Mouse (Mus musculus) liver, embryonic 11.5 days (tissue): ENCODE data around the gene Fli1. TPM values are rescaled to one million over a fixed set of nuclear protein-coding genes. Genes with fewer than 3 reads are reported as not detected.
A peak's percentile ranks its signal among the peaks of the same experiment; 100 is the strongest.

ENCODE experiments used
- ATAC-seq: fragments of 200-750 bp; cut with Nextera tagmentation; replicated peaks from 2 replicates; pipeline ENCODE4 v1.8.0; 2017; ENCODE audit warnings: moderate number of reproducible peaks, mild to moderate bottlenecking, moderate TSS enrichment, moderate library complexity; ENCODE audit not compliant: low FRiP score
- DNase-seq: peaks from one replicate; pipeline ENCODE4 v3.0.0-alpha.2; 2017; ENCODE audit warnings: low spot score
- H3K27ac ChIP-seq: fragments of 300-500 bp; sonication (generic); 2 replicates; pipeline ENCODE4 v1.5.1; 2014; ENCODE audit warnings: mild to moderate bottlenecking, low read depth, low read length, control low read depth
- H3K27me3 ChIP-seq: fragments of 300-500 bp; sonication (generic); replicated peaks from 2 replicates; pipeline ENCODE4 v1.6.1; 2014; ENCODE audit warnings: low read length, mixed read lengths; ENCODE audit not compliant: control insufficient read depth, insufficient read depth
- H3K36me3 ChIP-seq: fragments of 300-500 bp; sonication (generic); 2 replicates; pipeline ENCODE4 v1.6.1; 2014; ENCODE audit warnings: mild to moderate bottlenecking, low read length, moderate library complexity, mixed read lengths; ENCODE audit not compliant: control insufficient read depth, insufficient read depth
- H3K4me1 ChIP-seq: fragments of 300-500 bp; sonication (generic); replicated peaks from 2 replicates; pipeline ENCODE4 v1.6.1; 2014; ENCODE audit warnings: low read length, mixed read lengths; ENCODE audit not compliant: control insufficient read depth, insufficient read depth
- H3K4me2 ChIP-seq: fragments of 300-500 bp; sonication (generic); 2 replicates; pipeline ENCODE4 v1.6.1; 2014; ENCODE audit warnings: mild to moderate bottlenecking, control low read depth, moderate library complexity
- H3K4me3 ChIP-seq: fragments of 300-500 bp; sonication (generic); 2 replicates; pipeline ENCODE4 v1.5.1; 2014; ENCODE audit warnings: low read depth, low read length, control low read depth
- H3K9ac ChIP-seq: fragments of 300-500 bp; sonication (generic); 2 replicates; pipeline ENCODE4 v1.6.1; 2014; ENCODE audit warnings: low read depth, low read length, control low read depth
- H3K9me3 ChIP-seq: fragments of 300-500 bp; sonication (generic); 2 replicates; pipeline ENCODE4 v1.6.1; 2016; ENCODE audit warnings: low read length, inconsistent platforms, mixed read lengths; ENCODE audit not compliant: control insufficient read depth
- WGBS: fragments of 180-500 bp; shearing (Covaris S2); extraction: QIAGEN DNeasy Blood & Tissue Kit; methylation state at CpG from one replicate; pipeline ENCODE4 v1.1.7; 2014; 5-methylcytosine and 5-hydroxymethylcytosine counted together
- polyA plus RNA-seq: library from polyadenylated mRNA; unstranded; fragments of >200 nt; fragmentation: Nextera tagmentation; extraction: Ambion mirVana; gene quantifications from 2 replicates; pipeline ENCODE4 v1.2.1, GENCODE M21; 2014

The Fli1 gene
- polyA plus RNA-seq, 1 experiment from 2014 or later = 24.3 TPM

DNA sequence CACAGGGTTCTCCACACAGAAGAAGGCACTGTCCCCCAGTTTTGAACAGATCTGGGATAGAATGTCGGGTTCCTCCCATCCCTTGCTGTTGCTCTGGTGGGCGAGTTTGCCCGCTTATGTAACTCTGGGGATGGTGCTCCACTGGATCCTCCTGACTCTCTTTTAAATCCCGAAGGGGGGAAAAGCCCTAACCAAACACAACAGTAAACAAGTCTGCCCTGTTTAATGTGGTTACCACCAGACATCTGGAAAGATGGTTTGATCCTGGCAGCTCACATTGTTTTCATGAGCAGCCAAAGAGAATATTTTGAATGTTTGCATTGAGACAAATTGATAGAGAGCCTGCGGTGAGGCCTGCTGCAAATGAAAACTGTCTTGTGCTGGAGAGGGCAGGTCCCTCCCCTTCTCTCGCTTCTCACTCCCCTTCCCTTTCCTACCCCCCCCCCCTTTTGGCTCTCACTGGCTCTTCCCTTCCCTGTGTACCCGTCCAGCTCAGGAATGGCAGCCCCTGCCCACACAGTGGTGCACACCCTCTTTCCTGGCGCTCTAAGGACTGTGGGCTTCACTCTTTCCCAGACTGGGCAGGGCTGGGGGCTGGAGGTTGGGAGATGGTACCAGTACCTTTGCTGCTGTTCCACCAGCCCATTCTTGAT, 1.4 kb upstream of the Fli1 start:
- peaks cover 30% of the 10 kb centered on the region for H3K4me1 ChIP-seq
- WGBS = 11% methylated on average over 8 of the region's 8 CpGs

DNA sequence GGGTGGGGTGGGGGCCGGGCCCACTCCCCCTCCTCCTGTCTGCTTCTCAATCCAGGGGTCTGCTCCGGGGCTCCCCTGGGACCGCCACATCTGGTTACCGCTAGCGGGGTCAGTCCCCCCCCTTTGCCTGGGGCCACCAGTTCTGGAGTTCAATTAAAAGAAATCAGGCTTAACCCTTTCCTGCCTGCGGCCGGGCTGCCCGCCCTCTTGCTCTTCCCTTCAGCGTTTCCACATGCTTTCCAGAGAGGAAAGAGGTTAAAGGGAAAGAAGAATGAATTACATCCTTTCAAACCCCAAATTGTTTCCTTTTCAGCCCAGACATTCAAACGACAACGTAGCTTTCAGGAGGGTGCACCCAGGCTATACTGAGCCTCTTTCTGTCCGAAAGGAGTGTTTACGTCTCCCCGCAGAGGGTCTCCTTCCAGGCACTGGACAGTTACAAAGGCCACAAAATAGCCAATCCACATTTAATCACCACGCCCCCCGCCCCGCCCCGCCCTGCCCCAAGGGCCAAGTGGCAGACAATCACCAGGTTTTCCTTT, 450 bp upstream of the Fli1 start:
- Histone ChIP-seq H3K27me3 (peaks cover 76% of the 10 kb centered on the region), H3K27ac (peak overlapping the region; percentile 25; the same call in 1 of the 2 replicates)
- peak; percentile 53 for DNase-seq

More for the DNA sequence above, 1.4 kb upstream of the Fli1 start:
- ATAC-seq (no peak), DNase-seq (no peak)
- Histone ChIP-seq H3K9ac (no peak overlapping the region), H3K4me2 (peak overlapping the region; percentile 98), H3K4me3 (0 out of 2 replicates have a peak overlapping the region, but pooled peaks have one; percentile 65), H3K9me3 (no peaks in the 10 kb centered on the region), H3K36me3 (no peaks in the 10 kb centered on the region), H3K27ac (no peak overlapping the region), H3K27me3 (peaks cover 77% of the 10 kb centered on the region)

DNA sequence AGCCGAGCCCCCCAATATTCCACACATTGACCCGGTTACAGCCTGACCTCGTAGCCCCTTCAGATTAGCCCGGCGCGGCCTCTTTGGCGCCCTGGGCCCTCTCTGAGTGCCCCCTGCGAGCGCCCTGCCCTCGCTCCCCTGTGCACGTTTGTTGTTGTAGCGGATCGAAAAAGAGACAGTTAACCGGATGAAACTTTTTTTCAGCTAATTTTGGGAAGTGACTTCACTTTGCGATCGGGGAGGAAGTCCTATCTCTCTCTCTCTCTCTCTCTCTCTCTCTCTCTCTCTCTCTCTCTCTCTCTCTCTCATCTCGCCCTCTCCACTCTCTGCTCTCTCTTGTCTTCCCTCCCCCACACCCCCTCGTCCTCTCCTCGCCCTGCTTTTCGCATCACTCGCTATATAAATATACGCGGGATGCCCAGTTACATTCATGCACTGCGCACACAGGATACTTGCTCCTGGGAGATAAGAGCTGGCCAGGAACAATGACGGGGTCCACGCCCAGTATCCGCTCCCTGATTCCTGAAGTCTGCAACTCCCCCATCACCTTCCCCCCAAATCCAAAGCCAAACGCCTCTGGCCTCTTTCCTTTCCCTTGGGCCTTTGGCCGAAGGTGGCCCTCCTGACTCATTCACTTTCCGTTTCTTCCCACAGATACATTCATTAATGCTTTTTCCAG, 1.3 kb downstream of the Fli1 start:
- H3K27me3 ChIP-seq = peaks cover 63% of the 10 kb centered on the region
- H3K27ac ChIP-seq = peak overlapping the region; percentile 84
- peaks cover 38% of the 10 kb centered on the region for H3K4me1 ChIP-seq
- peak overlapping the region; percentile 65 for H3K4me3 ChIP-seq
- ATAC-seq = peak; percentile 37; the same call in 1 of the 2 replicates
- H3K4me2 ChIP-seq = peak overlapping the region; percentile 98
- no peaks in the 10 kb centered on the region for H3K9me3 ChIP-seq
- DNase-seq = peak; percentile 59
- H3K9ac ChIP-seq = peak overlapping the region; percentile 81
- no peaks in the 10 kb centered on the region for H3K36me3 ChIP-seq
- under 1% methylated on average over 30 of the region's 30 CpGs for WGBS

More for the DNA sequence above, 450 bp upstream of the Fli1 start:
- Histone ChIP-seq H3K4me2 (peak overlapping the region; percentile 98), H3K36me3 (no peaks in the 10 kb centered on the region), H3K4me1 (peaks cover 36% of the 10 kb centered on the region), H3K4me3 (peak overlapping the region; percentile 65), H3K9ac (peak overlapping the region; percentile 57), H3K9me3 (no peaks in the 10 kb centered on the region)
- WGBS = 1% methylated on average over 18 of the region's 18 CpGs
- no peak for ATAC-seq

DNA sequence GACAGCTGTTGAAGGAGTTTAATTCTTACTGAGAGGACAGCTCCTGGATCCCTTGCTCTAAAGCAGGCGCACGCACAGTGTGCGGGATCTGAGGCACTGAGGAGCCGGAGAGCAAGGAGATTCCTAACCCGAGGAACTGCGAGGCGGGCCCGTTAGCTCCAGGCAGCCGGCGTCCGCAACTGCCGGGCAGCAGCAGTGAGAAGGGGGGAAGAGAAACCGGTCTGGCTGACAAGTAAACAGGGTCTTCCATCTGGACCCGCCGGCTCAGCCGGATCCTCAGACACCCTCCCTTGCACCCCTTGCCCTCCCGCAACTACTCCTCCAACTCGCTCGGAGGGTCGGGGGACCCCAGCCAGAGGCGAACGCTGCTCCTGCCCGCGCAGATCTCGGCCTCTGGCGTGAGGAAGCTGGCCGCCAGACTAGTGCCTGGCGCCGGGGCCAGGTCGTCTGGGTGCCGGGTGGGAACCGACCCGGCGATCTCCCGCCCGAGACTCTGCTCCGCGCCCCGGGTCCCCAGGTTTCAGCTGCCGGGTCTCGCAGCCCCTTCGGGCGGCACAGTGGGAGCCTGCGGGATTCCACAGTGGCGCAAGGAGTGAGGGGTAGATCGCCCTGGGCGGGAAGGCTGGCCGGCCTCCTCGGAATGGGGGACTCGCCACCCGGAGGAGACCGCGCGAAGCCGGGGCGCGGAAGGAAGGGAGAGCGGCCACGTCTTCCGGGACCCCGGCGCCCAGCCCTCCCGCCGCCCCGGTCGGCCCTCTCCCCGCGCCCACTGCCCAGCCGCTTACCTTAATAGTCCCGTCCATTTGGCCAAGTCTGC, 2.0 kb downstream of the Fli1 start:
- ATAC-seq = 0 out of 2 replicates have a peak, but pooled peaks have one; percentile 21
- H3K4me1 ChIP-seq = peaks cover 38% of the 10 kb centered on the region

DNA sequence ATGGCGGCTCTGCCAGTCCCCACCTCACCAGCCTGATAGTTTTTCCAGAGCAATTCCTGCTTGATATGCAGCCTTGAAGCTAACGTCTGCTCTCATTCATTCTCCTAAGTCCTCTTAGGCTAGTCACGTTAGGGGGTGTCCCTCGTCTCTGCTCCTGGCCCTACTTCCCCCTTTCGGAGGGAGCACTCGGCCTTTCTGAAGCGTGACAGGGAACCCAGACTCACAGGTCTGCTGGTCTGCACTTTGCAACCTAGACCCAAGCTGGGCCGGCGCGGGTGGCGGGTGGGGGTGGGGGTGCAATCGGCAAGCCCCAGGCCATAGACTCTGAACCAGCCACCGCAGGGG, 2.6 kb downstream of the Fli1 start:
- Histone ChIP-seq H3K4me2 (peak overlapping the region; percentile 98), H3K4me3 (peak overlapping the region; percentile 65), H3K36me3 (no peaks in the 10 kb centered on the region), H3K9me3 (no peaks in the 10 kb centered on the region), H3K27ac (peak overlapping the region; percentile 84), H3K9ac (peak overlapping the region; percentile 81), H3K27me3 (peaks cover 50% of the 10 kb centered on the region), H3K4me1 (peaks cover 35% of the 10 kb centered on the region)
- peak; percentile 51 for ATAC-seq
- WGBS = 1% methylated on average over 13 of the region's 13 CpGs
- no peak for DNase-seq

More for the DNA sequence above, 2.0 kb downstream of the Fli1 start:
- Histone ChIP-seq H3K27me3 (peaks cover 56% of the 10 kb centered on the region), H3K9ac (peak overlapping the region; percentile 81), H3K4me3 (peak overlapping the region; percentile 65), H3K4me2 (peak overlapping the region; percentile 98), H3K36me3 (no peaks in the 10 kb centered on the region), H3K27ac (peak overlapping the region; percentile 84), H3K9me3 (no peaks in the 10 kb centered on the region)
- under 1% methylated on average over 69 of the region's 70 CpGs for whole genome bisulfite sequencing
- DNase-seq = peak; percentile 72

DNA sequence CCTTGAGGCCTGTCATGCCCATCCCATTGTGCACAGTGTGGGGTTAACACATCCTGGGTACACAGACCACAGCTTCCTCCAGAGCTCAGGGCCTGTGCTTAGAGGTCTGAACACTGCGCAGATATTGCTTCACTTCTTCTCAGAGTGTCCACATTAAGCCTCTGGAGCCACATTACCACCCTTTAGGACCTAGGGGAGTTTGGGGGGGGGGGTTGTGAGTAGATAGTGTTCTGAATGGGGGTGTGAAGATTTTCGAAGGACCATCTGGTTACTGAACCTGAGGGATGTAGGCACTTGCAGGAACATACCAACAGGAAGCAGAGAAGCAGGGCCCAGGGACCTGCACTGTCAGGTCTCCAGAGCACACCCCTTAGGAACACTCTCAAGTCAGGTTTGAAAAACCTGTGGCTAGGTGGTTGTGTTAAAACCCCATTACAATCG, 3.3 kb downstream of the Fli1 start:
- Histone ChIP-seq H3K9me3 (no peaks in the 10 kb centered on the region), H3K27me3 (peaks cover 43% of the 10 kb centered on the region), H3K4me1 (peaks cover 35% of the 10 kb centered on the region), H3K4me3 (peak overlapping the region; percentile 65), H3K9ac (peak overlapping the region; percentile 34; the same call in 1 of the 2 replicates), H3K27ac (peak overlapping the region; percentile 25; the same call in 1 of the 2 replicates), H3K4me2 (peak overlapping the region; percentile 98), H3K36me3 (no peaks in the 10 kb centered on the region)
- ATAC-seq (0 out of 2 replicates have a peak, but pooled peaks have one; percentile 35), DNase-seq (peak; percentile 31)
- WGBS = 21% methylated on average over 3 of the region's 3 CpGs

DNA sequence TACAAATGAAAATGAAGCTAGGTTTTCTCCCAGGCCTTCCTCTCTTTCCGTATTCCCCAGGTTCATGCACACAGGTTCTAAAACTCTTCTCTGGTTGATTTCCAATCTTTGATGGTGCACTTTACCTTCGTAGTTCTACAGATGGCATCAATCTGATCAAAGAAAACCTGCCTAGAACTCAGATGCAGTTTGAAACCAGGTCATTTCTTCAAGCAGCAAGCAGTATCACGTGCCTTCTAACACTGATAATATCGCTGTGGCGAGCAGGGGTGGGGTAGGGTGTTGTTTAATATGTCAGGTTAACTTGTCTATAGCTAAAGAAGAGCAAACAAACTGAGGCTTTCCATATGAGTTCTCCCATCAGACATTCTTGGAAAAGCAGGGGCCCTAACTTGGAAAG, 4.5 kb downstream of the Fli1 start:
- H3K27me3 ChIP-seq = peaks cover 31% of the 10 kb centered on the region
- 57% methylated on average over 5 of the region's 5 CpGs for WGBS
- H3K27ac ChIP-seq = no peak overlapping the region

DNA sequence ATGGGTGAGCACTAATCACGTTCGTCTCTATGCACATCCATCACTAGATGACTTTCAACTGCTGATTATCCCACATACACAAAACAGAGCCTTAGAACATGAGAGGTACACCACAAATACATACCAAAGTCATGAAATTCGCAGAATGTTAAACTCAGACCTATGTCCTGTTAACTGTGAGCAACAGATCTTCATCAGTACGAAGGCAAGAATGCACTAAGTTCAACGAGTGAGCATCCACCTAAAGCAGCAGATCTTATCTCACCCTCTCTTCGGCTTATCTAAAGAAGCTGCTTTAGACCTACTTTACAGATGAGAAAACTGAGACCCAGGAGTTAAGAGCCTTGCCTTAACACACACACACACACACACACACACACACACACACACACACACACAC, 5.0 kb downstream of the Fli1 start:
- Histone ChIP-seq H3K4me3 (no peak overlapping the region), H3K9me3 (no peaks in the 10 kb centered on the region), H3K27ac (no peak overlapping the region), H3K4me2 (peak overlapping the region; percentile 33), H3K36me3 (no peaks in the 10 kb centered on the region), H3K9ac (no peak overlapping the region), H3K27me3 (peaks cover 27% of the 10 kb centered on the region), H3K4me1 (peaks cover 25% of the 10 kb centered on the region)
- no peak for DNase-seq
- 56% methylated on average over 6 of the region's 6 CpGs for WGBS
- ATAC-seq = no peak

More for the DNA sequence above, 4.5 kb downstream of the Fli1 start:
- Histone ChIP-seq H3K9ac (no peak overlapping the region), H3K36me3 (no peaks in the 10 kb centered on the region), H3K4me1 (peaks cover 29% of the 10 kb centered on the region), H3K9me3 (no peaks in the 10 kb centered on the region), H3K4me2 (peak overlapping the region; percentile 98), H3K4me3 (no peak overlapping the region)
- DNase-seq (peak; percentile 30), ATAC-seq (no peak)
